Mouse (Mus musculus): Measurements from ENCODE around the gene Gm45808.
"Not testable (repeated sequence)": the region's sequence is repeated elsewhere in the genome, so short reads cannot be mapped to it uniquely, and the experiment has no call there.

Gene Gm45808

DNA sequence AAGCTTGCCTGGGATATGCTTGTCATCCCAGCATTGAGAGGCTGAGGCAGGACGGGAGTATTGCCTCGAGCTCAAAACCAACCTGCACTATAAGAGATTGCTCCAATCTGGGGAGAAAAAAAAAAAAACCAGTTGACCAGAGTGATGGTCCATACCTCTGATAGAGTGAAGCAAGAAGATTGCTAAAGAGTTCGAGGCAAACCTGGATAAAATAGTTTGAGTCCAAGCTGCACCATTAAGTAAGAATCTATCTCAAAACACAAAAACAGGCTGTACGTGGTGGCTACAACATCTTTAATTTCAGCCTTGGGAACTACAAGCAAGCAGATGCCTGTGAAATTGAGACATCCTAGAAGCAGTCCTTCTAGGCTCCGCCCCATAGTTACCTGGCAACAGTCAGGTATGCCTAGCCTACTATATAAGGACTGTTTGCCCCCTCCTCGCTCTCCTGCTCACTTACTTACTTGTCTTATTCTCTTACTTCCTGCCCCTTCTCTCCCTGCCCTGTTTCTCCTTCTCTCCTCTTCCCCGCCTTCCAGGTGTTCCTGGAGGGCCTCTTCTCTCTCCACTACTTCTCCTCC lies 19.4 kb downstream of the Gm45808 start:
- no peak for DNase-seq (ENCODE audit: low spot score)

DNA sequence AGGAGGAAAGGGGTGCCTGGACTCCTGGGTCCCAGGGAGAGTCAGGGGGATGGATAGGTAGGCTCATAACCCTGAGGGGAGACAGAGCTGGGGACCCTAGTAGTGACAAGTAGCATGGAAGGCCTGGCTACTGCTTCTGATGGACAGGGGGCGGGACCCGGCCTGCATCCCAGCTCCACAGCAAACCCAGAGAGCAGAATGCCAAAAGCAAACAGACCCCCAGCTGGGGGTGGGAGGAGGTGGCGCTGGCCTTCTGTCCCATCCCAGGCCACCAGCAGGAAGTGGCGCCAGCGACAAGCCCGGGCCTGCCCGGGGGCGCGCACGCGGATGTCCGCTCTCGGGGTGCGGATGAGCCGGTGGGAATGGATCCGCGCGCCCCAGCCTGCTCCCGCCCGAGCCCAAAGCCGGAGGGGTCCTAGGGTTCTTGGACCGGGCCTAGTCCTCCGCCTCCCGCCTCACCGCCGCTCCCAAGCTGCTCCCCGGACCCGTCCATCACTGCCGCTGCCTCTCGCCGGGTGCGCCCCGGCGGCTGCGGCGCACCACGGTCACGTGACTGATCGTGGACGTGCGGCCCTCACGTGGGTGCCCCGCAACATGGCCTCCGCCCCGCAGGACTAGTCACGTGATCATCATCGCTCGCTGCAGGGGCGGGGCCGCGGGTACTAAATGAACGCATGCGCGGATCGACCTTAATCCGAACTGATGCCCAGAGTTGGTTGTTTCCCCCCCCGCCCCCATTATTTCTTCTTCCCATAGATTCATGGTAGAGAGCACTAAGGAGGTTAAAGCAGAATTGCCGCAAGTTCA lies 20.1 kb downstream of the Gm45808 start, which contains the start of gene Bax:
Gene Bax, minus strand, starts transcription at position 616 of the 807 bp plus-strand sequence.
- DNase-seq (ENCODE audit: low spot score), result peak; percentile 92

DNA sequence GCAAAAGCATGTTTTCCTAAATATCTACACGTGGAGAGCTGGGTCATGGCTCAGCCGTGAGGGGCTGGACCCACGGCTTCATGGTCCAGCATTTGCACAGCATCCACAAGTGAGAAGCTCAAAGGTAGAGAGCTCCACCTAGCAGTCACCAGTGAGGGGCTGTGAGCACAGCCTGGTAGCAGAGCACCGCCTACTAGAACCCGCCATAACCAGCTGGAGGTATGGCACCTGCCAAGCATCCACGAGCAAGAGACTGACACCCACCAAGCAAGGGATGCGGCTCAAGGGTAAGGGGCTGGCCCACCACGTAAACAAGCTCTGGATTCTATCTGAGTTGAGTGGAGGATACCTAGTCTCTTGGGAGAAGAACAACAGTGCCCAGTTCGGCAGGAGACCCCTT lies 21.1 kb downstream of the Gm45808 start:
- no peak for DNase-seq (ENCODE audit: low spot score)

DNA sequence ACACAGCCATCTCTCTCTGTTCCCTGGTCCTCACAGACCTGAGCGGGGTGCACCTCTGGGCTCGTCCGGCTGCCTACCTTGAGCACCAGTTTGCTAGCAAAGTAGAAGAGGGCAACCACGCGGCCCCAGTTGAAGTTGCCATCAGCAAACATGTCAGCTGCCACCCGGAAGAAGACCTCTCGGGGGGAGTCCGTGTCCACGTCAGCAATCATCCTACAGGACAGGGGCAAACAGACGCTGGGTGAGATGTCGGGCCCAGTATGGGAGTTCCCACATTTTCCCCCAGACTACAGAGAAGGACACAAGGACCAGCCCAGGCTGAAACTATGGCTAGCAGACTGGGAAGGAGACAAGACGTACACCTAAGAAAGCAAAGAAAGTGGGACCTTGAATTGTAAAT lies 21.5 kb downstream of the Gm45808 start:
- DNase-seq (ENCODE audit: low spot score), result no peak

DNA sequence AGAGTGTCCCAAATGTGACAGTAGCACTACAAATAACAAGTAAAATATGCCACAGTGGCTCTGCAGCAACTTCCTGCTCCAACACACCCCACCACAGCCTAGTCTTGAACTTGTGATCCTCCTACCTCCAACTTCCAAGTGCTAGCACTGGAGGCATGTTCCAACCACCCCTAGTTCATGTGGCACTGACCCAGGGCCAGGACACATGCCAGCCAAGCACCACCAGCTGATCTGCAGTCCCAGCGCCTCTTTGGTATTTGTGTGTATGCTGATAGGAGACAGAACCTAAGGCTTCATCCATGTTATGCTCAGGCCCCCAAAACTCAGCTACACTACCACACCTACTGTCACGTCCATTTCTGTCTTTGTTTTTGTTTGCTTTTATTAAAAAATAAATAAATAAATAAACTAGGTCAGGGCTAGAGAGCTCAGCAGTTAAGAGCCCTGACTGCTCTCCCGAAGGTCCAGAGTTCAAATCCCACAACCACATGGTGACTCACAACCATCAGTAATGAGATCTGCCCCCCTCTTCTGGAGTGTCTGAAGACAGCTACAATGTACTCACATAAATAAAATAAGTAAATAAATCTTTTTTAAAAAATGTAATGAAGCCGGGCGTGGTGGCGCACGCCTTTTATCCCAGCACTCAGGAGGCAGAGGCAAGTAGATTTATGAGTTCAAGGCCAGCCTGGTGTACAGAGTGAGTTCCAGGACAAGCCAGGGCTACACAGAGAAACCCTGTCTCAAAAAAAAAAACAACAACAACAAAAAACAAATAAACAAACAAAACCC lies 22.4 kb downstream of the Gm45808 start:
- no peak for DNase-seq (ENCODE audit: low spot score)

DNA sequence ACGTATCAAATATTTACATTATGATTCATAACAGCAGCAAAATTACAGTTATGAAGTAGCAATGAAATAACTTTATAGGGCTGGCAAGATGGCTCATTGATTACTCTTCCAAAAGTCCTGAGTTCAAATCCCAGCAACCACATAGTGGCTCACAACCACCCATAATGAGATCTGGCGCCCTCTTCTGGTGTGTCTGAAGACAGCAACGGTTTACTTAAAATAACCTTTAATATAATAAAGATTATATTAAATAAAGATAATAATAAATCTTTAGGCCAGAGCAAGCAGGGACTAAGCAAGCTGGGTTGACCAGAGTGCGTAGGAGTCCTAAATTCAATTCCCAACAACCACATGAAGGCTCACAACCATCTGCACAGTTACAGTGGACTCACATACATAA lies 23.7 kb downstream of the Gm45808 start:
- DNase-seq (ENCODE audit: low spot score), result not testable (repeated sequence)

DNA sequence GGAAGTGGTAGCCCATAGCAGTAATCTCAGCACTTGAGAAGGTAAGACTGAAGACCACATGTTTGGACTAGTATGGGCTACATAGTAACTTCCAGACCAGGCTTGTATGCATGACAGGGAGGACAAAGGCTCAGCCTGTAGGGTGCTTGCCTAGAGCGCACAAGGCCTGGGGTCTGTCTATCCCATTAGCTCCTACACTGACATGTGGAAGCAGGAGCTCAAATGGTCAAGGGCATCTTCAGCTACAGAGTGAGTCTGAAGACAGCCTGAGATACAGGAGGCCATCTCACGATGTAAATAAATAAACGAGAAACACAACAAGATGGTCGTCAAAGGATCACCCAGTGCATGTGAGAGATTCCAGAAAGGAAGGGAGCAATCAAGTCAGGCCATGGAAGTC lies 24.3 kb downstream of the Gm45808 start:
- no peak for DNase-seq (ENCODE audit: low spot score)

DNA sequence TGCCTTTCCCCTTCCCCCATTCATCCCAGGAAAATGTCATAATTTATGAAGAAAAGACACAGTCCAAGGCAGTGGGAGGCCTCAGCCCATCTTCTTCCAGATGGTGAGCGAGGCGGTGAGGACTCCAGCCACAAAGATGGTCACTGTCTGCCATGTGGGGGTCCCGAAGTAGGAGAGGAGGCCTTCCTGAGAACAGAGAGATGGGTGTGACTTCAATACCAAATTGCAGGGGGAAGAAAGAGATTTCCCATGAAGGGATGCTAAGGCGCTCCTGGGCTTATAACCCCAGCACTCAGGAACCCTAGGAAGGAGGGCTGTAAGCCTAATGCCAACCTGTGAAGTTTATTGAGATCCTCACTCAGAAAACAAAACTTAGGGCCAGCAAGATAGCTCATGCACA lies 24.8 kb downstream of the Gm45808 start:
- DNase-seq (ENCODE audit: low spot score), result peak; percentile 40

DNA sequence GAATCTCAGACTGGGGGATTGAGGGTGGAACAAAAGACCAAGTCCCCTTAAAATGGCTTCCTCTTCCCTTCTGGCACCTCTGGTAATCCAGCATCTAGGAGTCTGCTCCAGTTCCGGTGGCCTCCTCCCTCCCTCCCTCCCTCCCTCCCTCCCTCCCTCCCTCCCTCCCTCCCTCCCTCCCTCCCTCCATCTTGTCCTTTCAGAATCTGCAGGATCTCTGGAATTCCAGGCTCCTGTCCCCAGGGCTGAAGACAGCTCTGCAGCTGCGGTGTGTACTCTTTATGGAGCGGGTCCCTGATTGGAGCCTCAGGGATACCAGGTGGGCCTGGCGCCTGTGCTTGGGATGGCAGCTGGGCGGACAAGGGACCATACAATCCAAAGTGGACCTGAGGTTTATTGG lies 25.3 kb downstream of the Gm45808 start:
- peak; percentile 40 for DNase-seq (ENCODE audit: low spot score)

DNA sequence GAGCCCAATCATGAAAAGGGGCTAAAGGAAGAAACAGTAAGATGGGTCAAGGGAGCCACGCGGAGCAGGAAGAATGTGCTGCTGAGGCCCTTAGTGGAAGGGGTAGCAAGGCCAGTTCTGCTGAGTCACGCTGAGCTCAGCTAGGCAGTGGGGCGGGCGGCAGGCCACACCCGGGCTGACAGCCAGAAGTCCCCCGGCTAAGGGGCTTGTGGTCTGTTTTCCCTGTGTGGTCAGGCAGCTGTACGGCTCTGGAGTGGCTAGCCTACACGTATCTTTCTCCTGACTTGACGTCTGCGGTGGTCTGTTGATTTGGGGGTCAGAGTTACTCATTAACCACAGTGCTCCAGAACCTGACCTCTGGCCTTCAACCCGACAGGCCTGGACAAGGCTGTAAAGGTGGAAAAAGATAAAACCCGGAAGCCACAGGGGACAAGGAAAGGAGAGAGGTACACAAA lies 25.7 kb downstream of the Gm45808 start:
- peak; percentile 63 for DNase-seq (ENCODE audit: low spot score)

DNA sequence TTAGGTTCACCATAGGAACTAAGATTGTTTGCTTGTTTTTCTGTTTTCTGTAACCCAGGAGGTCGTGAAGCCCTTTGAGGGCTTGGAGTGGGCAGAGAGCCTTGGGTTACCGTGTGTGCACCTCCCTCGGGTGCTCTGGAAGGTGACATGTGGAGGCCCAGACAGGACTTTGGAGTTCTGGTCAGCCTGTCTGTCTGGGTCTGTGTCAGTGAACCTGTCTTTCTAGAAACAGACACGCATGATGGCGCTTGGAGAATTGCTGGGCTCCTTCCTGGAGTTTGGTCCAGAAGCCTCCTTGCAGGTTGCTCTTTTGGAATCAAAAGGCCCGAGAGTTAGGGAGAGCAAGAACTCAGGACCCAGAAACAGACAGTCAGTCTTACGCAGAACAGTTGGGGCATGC lies 26.2 kb downstream of the Gm45808 start:
- DNase-seq (ENCODE audit: low spot score), result no peak

DNA sequence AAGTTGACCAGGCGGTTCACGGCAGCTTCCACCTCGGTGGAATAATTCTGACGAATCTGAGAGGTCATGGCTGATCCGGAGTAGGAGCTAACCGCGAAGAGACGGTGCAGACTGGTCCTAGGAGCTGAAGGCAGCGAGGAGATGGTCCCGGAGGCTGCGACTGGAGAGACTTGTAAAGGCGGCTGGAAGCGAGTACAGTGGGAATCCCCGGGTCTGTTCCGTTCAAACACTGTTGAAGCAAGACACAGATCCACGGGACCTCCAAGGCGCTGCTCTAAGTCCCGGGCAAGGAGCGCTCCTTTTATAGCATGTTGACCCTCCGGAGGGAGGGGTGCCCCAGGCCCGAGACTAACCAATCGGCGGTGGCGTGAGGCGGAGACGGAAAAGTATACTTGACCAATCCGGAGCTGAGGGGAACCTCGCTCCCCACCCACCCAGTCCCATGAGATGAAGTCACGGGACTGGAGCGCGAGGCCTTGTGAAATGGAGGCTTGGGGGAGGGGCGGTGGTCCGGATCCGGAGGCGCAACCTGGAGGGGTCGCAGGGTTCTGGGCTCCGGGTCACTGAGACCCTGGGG lies 27.0 kb downstream of the Gm45808 start, which contains the start of gene Ftl1:
Gene Ftl1, minus strand, starts transcription at position 321 of the 577 bp plus-strand sequence.
- peak; percentile 95 for DNase-seq (ENCODE audit: low spot score)

DNA sequence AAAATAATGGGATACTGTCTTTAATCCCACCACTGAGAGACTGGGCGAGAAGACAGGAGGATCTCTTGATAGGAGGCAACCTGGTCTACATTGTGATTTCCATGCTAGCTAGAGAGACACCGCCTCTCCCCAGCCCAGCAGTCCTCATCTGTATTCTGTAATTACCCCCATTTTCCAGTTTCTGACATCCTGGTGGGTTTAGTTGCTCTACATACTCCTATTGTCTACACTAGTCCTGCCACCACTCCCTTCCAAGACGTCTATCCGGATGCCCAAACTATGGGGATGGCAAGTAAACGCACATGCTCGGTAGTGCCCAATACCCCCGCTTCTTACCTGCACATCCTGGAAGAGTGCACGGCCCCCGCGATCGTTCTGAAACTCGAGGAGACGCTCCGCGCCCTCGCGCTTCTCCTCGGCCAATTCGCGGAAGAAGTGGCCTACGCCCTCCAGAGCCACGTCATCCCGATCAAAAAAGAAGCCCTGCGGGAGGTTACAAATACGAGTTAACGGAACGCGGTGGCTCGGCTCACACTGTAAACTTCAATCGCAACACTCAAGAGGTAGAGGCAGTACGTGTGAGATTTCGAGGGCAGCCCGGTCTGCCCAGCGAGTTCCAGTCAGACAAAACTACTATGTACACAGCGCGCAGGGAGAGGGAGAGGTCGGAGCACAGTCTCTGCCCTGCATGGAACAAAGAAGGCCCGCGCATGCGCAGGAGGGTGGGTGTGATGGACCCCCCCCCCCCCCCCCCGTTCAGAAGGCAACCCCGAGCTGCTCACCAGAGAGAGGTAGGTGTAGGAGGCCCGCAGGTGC lies 27.7 kb downstream of the Gm45808 start:
- DNase-seq (ENCODE audit: low spot score), result peak; percentile 79

DNA sequence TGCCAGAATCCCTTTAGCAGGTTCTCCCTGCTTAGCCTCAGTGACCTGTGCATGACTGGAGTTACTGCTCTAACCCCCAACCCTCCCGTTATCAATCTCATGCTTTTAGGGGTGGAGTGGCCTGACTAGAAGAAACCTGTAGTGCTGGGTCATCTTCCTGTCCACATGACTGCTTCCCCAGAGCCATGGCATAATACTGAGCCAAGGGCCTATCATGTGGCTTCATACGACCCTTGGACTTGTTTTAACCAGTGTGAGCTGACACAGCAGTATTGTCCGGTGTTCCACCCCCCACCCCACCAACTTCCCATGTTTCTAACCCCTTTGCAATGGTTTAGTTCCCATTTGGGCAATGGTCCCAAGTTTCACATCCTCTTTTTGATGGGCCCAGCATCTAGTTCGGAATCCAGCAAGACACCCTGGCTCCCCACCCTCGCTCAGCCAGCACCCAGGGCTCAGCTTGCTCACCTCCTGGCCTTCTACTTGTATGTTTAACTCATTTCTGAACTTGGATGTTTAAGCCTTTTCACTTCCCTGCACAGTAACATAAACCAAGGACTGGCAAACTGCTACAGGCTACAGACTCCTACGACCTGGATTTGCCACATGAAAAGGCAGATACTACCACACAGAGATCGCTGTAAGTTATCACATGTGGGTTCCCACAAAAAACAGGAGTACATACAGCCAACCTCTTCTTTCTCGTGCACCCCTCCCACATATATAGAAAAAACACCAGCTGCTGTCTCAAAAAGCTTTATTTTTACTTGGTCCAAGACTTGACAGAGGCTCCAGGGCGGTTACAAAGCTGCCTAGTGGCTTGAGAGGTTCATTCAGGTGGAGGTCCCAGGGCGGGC lies 29.2 kb downstream of the Gm45808 start:
- DNase-seq (ENCODE audit: low spot score), result no peak

DNA sequence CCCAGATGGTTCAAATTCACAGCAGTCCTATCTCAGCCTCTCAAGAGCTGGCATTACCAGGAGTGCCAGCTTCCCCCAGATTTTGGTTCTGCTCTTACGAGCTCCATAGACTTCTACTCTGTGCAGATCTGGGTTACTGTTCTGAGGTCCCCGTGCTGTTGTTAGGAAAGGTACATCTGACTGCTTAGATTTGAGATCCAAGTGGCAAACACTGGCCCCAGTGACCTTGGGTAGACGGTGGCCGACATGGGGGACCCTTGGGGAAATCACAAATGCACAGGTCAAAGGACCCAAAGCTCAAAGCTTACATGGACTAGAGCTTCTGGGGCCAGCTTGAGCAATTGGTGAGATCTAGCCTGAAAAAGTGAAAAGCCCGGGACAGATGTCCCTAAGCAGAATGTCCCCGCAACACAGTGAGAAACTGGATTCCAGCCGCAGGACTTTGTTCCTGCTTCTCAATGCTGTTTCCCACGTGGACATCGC lies 29.8 kb downstream of the Gm45808 start:
- no peak for DNase-seq (ENCODE audit: low spot score)

DNA sequence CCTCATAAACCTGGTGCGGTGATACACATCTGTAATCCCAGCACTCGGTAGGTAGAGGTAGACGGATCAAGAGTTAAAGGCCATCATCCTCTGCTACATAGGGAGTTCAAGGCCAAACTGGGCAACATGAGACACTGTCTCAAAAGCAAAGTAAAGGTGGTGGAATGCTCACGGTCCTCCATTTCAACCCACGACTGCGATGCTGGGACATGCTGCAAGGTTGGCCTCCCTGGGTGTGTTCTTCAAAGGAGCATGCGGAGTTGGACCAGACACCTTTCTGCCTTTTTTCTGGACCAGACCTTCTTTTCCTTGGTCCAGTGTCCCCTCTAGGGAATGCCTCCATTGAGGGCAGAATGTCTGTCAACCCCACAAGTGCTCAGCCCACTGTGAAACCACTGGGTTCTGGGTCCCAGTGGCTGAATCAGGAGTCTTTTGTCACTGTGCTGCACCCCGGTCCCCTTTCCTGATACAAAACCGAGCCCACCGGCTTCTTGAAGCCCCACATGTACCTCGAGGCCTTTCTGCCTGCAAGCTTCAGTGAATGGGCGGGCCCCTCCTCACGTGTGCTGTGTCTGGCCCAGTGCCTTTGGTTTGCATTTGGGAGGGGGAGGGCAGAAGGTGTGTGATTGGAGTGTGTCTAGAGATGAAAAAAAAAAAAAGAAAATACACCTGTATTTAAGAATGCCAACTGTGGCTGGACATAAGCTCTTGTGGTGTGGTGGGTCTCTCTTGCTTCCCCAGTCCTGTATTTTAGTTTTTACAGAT lies 30.5 kb downstream of the Gm45808 start:
- no peak for DNase-seq (ENCODE audit: low spot score)

DNA sequence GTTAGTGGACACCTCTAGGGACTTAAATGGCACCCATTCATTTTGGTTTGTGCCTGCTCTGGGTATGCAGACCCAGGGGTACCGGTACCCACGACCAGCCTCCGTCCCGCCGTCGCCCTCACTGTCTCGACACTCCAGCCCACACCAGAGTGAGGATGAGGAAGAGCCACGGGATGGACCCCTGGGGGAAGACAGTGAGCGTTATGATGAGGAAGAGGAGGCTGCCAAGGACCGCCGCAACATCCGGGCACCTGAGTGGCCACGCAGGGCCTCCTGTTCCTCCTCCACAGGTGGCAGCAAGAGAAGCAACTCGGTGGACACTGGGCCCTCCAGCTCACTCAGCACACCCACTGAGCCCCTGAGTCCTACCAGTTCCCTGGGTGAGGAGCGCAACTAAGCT lies 31.6 kb downstream of the Gm45808 start:
- no peak for DNase-seq (ENCODE audit: low spot score)

DNA sequence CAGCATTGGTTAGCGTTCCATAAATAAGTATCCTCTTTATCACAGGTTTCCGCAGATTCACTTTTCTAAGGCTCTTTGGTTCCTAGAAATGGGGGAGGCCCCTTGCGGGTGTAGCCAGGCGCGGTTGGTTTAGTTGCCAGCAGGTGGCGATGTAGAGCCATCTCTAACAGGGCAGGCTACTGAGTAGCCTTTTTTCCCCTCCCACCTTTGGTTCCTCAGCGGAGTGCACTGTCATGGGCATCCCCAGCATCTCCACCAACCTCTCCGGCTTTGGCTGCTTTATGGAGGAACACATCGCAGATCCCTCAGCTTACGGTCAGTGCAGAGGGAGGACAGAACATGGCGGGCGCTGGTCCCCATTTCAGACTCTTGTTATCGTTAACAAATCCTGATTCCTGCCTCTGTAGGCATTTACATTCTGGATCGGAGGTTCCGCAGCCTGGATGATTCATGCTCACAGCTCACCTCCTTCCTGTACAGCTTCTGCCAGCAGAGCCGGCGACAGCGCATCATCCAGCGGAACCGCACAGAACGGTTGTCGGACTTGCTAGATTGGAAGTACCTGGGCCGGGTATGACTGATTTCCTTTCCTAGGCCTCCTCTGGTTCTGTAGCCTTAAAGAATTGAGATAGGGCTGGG lies 35.1 kb downstream of the Gm45808 start:
- DNase-seq (ENCODE audit: low spot score), result peak; percentile 83

DNA sequence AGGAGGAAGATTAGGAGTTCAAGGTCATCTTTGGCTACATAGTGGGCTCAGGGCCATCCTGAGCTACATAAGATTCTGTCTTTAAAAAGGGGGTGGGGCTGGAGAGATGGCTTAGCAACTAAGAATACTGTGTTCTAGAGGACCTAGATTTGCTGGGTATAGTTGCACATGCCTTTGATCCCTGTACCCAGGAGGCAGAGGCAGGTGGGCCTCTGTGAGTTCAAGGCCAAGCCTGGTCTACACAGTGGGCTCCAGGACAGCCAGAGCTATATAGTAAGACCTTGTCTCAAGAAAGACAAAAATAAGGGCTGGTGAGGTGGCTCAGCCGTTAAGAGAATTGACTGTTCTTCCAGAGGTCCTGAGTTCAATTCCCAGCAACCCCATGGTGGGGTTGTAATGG lies 36.6 kb downstream of the Gm45808 start:
- no peak for DNase-seq (ENCODE audit: low spot score)

Data from testis, postnatal 14 days (tissue).